Mouse (Mus musculus) embryonic facial prominence, embryonic 12.5 days (tissue): ENCODE measurements around the gene 1700021F07Rik. TPM values are rescaled to one million over a fixed set of nuclear protein-coding genes. Genes with fewer than 3 reads are reported as not detected.

ENCODE experiments used
- ATAC-seq: fragments of 200-750 bp; cut with Nextera tagmentation; 2 replicates; pipeline ENCODE4 v1.8.0; 2017; ENCODE audit not compliant: insufficient number of reproducible peaks, insufficient read depth, low FRiP score, low TSS enrichment
- H3K27ac ChIP-seq: fragments of 300-500 bp; sonication (generic); 2 replicates; pipeline ENCODE4 v1.5.1; 2016; ENCODE audit warnings: mild to moderate bottlenecking
- H3K27me3 ChIP-seq: fragments of 300-500 bp; sonication (generic); 2 replicates; pipeline ENCODE4 v1.6.1; 2016; ENCODE audit warnings: mild to moderate bottlenecking, moderate library complexity
- H3K36me3 ChIP-seq: fragments of 300-500 bp; sonication (generic); 2 replicates; pipeline ENCODE4 v1.6.1; 2016; ENCODE audit warnings: mild to moderate bottlenecking
- H3K4me1 ChIP-seq: fragments of 300-500 bp; sonication (generic); 2 replicates; pipeline ENCODE4 v1.6.1; 2016
- H3K4me2 ChIP-seq: fragments of 300-500 bp; sonication (generic); replicated peaks from 2 replicates; pipeline ENCODE4 v1.6.1; 2016; ENCODE audit warnings: mild to moderate bottlenecking, moderate library complexity
- H3K4me3 ChIP-seq: fragments of 300-500 bp; sonication (generic); 2 replicates; pipeline ENCODE4 v1.5.1; 2016; ENCODE audit warnings: mild to moderate bottlenecking
- H3K9ac ChIP-seq: fragments of 300-500 bp; sonication (generic); 2 replicates; pipeline ENCODE4 v1.6.1; 2016; ENCODE audit warnings: mild to moderate bottlenecking, moderate library complexity
- H3K9me3 ChIP-seq: fragments of 300-500 bp; sonication (generic); 2 replicates; pipeline ENCODE4 v1.6.1; 2016; ENCODE audit warnings: mild to moderate bottlenecking, moderate library complexity
- WGBS: fragments of 180-500 bp; shearing (Covaris S2); methylation state at CpG from one replicate; pipeline ENCODE4 v1.1.7; 2016; 5-methylcytosine and 5-hydroxymethylcytosine counted together
- polyA plus RNA-seq: library from polyadenylated mRNA; unstranded; fragments of >200 nt; fragmentation: Nextera tagmentation; extraction: Ambion mirVana; gene quantifications from 2 replicates; pipeline ENCODE4 v1.2.1, GENCODE M21; 2016

The 1700021F07Rik gene
- polyA plus RNA-seq: not detected in 2 replicates

- no peaks in the 10 kb centered on the region for H3K27me3 ChIP-seq
- no peaks in the 10 kb centered on the region; the same call in 1 of the 2 replicates for H3K4me1 ChIP-seq
- H3K4me3 ChIP-seq: no peak within 1 kb of the TSS
- H3K36me3 ChIP-seq: no peaks in the 10 kb centered on the region
- no peaks in the 10 kb centered on the region for H3K9me3 ChIP-seq
- no peak within 1 kb of the TSS for H3K27ac ChIP-seq
- H3K4me2 ChIP-seq: no peak within 1 kb of the TSS
- WGBS: 93% methylated on average over 18 of the region's 18 CpGs
- ATAC-seq: no peak
- no peak within 1 kb of the TSS for H3K9ac ChIP-seq
Observed at GRCm38 (mm10) chr2:173522376-173522775, at the start of gene 1700021F07Rik. Gene 1700021F07Rik (plus strand): TSS chr2:173522586.

DNA sequence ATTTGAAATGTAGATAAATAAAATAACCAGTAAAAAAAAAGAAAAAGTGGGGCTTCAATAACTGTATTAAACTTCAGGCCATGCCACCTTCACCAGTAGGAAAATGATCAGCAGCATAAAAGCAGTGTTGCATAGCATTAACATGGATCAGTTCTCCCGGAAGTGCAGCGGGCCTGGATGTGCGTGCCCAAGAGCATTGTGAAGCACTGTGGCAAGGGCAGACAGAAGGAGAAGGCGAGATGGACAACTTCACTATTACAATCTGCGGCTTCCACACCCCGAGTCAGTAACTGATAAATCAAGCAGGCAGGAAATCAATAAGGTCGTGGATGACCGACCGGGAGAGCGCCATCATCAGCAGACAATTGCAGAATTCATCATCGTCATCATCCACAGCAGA, 49.2 kb upstream of the 1700021F07Rik start:
- ATAC-seq: no peak
- H3K4me3 ChIP-seq: no peak overlapping the region
- H3K4me2 ChIP-seq: no peak overlapping the region
- H3K9me3 ChIP-seq: no peaks in the 10 kb centered on the region
- WGBS: 70% methylated on average over 11 of the region's 11 CpGs
- H3K9ac ChIP-seq: no peak overlapping the region
- no peak overlapping the region for H3K27ac ChIP-seq
- no peaks in the 10 kb centered on the region for H3K4me1 ChIP-seq
- H3K27me3 ChIP-seq: no peaks in the 10 kb centered on the region
- no peaks in the 10 kb centered on the region for H3K36me3 ChIP-seq

DNA sequence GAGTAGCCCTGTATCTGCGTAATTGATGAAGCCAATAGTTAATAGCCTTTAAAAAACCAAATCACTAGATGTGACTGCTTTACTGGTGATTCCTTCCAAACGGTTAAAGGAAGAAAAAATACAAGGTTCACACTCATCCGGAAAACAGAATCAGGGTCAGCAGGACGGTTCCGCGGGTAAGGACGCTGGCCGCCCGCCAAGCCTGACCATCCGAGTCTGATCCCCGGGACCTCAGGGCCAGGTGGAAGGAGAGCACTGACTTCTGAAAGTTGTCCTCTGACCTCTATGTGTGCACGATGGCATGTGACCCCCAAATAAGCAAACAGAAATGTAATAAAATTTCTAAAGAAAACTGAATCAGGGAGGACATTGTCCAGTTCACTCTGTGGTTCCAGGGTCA, 43.3 kb upstream of the 1700021F07Rik start:
- no peaks in the 10 kb centered on the region for H3K4me1 ChIP-seq
- H3K9me3 ChIP-seq: no peaks in the 10 kb centered on the region
- H3K4me3 ChIP-seq: no peak overlapping the region
- H3K9ac ChIP-seq: no peak overlapping the region
- H3K27ac ChIP-seq: no peak overlapping the region
- ATAC-seq: no peak
- WGBS: 89% methylated on average over 12 of the region's 12 CpGs
- H3K27me3 ChIP-seq: no peaks in the 10 kb centered on the region
- H3K4me2 ChIP-seq: no peak overlapping the region
- H3K36me3 ChIP-seq: no peaks in the 10 kb centered on the region

- no peak for ATAC-seq
- WGBS: 94% methylated on average over 4 of the region's 4 CpGs
- Histone ChIP-seq H3K4me1 (no peaks in the 10 kb centered on the region), H3K36me3 (no peaks in the 10 kb centered on the region), H3K27me3 (no peaks in the 10 kb centered on the region), H3K4me2 (no peak overlapping the region), H3K4me3 (no peak overlapping the region), H3K9ac (no peak overlapping the region), H3K27ac (no peak overlapping the region), H3K9me3 (no peaks in the 10 kb centered on the region)
Observed at GRCm38 (mm10) chr2:173484486-173484885, 37.9 kb upstream of the 1700021F07Rik start.

- Histone ChIP-seq H3K27me3 (no peaks in the 10 kb centered on the region), H3K9ac (no peak overlapping the region), H3K36me3 (no peaks in the 10 kb centered on the region), H3K9me3 (peaks cover 3% of the 10 kb centered on the region; the same call in 1 of the 2 replicates), H3K27ac (no peak overlapping the region), H3K4me1 (no peaks in the 10 kb centered on the region), H3K4me3 (no peak overlapping the region), H3K4me2 (no peak overlapping the region)
- WGBS: 96% methylated on average over 2 of the region's 2 CpGs
- ATAC-seq: no peak
Observed at GRCm38 (mm10) chr2:173499612-173500011, 22.8 kb upstream of the 1700021F07Rik start.

DNA sequence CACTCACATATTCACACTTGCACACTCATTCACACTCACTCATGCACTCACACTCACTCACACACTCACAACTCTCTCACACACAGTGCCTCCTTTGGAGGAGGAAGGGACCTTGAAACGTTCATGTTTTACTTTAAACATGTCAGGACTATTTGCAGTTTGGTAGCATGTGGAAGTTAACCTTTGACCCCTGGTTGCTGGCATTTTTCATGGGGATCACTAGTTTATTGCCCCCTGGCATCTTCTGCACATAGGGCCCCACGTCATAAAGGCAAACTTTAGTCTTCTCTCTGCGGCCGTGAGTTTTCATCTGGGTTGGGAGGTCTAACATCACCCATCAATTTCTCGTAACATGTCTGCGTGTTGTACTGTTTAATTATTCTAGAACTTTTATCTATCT, 8.4 kb upstream of the 1700021F07Rik start:
- no peak for ATAC-seq
- H3K27ac ChIP-seq: no peak overlapping the region
- no peaks in the 10 kb centered on the region for H3K27me3 ChIP-seq
- WGBS: 83% methylated on average over 6 of the region's 6 CpGs
- no peaks in the 10 kb centered on the region for H3K36me3 ChIP-seq
- 0 out of 2 replicates have a peak, but pooled peaks cover 2% of the 10 kb centered on the region for H3K9me3 ChIP-seq
- no peak overlapping the region; the same call in 1 of the 2 replicates for H3K9ac ChIP-seq
- H3K4me2 ChIP-seq: no peak overlapping the region
- H3K4me1 ChIP-seq: peaks cover 5% of the 10 kb centered on the region; the same call in 1 of the 2 replicates
- H3K4me3 ChIP-seq: no peak overlapping the region

DNA sequence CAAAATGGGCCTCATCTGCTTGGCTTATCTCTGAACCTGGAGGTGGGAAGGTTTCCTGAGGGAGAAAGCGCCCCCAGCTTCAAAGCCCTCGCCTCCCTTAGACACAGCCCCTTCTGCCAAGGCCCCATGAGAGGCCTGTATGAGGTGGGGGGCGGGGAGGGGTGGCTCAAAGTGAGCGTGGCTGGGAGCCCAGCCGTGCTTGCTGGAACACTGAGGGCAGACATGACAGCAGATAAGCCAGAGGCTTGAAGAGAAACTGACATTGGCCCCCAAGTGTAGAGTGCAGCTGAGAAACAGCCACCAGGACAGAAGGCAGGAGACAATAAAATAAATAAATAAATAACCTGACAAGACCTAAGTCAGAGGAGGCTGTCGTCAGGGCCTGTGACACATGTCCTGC, 7.2 kb upstream of the 1700021F07Rik start:
- 66% methylated on average over 6 of the region's 6 CpGs for WGBS
- Histone ChIP-seq H3K9me3 (0 out of 2 replicates have a peak, but pooled peaks cover 2% of the 10 kb centered on the region), H3K4me3 (no peak overlapping the region), H3K4me2 (no peak overlapping the region), H3K27ac (no peak overlapping the region), H3K9ac (no peak overlapping the region), H3K36me3 (no peaks in the 10 kb centered on the region), H3K27me3 (no peaks in the 10 kb centered on the region), H3K4me1 (peaks cover 5% of the 10 kb centered on the region; the same call in 1 of the 2 replicates)
- ATAC-seq: no peak

- 84% methylated on average over 25 of the region's 25 CpGs for WGBS
- H3K27me3 ChIP-seq: no peaks in the 10 kb centered on the region
- ATAC-seq: no peak
- peaks cover 5% of the 10 kb centered on the region; the same call in 1 of the 2 replicates for H3K4me1 ChIP-seq
- no peak overlapping the region for H3K4me3 ChIP-seq
- no peaks in the 10 kb centered on the region for H3K9me3 ChIP-seq
- H3K9ac ChIP-seq: no peak overlapping the region
- no peaks in the 10 kb centered on the region for H3K36me3 ChIP-seq
- H3K27ac ChIP-seq: no peak overlapping the region
- no peak overlapping the region for H3K4me2 ChIP-seq
Observed at GRCm38 (mm10) chr2:173516150-173516855, 6.1 kb upstream of the 1700021F07Rik start.

- Histone ChIP-seq H3K4me3 (no peak overlapping the region), H3K27me3 (no peaks in the 10 kb centered on the region), H3K27ac (no peak overlapping the region), H3K4me2 (no peak overlapping the region), H3K9ac (no peak overlapping the region), H3K36me3 (no peaks in the 10 kb centered on the region), H3K4me1 (peaks cover 16% of the 10 kb centered on the region), H3K9me3 (no peaks in the 10 kb centered on the region)
- 79% methylated on average over 3 of the region's 3 CpGs for WGBS
- no peak for ATAC-seq
Observed at GRCm38 (mm10) chr2:173528493-173528892, 6.1 kb downstream of the 1700021F07Rik start.

- WGBS: 43% methylated on average over 15 of the region's 15 CpGs
Observed at GRCm38 (mm10) chr2:173532711-173533462, 10.5 kb downstream of the 1700021F07Rik start.

DNA sequence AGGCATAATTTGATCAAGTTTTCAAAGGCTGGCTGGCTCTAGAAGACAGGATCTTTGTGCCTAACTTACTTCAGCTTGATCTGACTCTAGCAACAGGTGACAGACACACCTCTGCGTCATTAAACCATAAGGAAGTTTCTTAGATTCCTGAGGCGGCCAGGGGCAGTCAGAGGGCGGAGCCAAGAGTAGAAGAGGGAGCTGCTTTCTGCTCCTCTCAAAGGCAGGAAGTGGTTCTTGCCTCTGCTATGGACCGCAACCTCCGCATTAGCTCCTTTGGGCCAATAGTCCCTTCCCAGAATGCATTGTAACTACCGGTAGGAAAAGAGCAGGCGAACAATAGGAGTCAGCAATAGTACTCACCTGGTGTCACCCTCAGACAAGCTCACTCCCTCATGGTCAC, 12.2 kb downstream of the 1700021F07Rik start:
- H3K9ac ChIP-seq: no peak overlapping the region
- peaks cover 25% of the 10 kb centered on the region for H3K4me1 ChIP-seq
- H3K27ac ChIP-seq: no peak overlapping the region
- no peak overlapping the region for H3K4me2 ChIP-seq
- H3K36me3 ChIP-seq: no peaks in the 10 kb centered on the region
- no peak overlapping the region for H3K4me3 ChIP-seq
- 69% methylated on average over 7 of the region's 7 CpGs for WGBS
- no peak for ATAC-seq
- H3K9me3 ChIP-seq: no peaks in the 10 kb centered on the region
- H3K27me3 ChIP-seq: no peaks in the 10 kb centered on the region

More at GRCm38 (mm10) chr2:173532711-173533462, 10.5 kb downstream of the 1700021F07Rik start:
- H3K4me3 ChIP-seq: no peak overlapping the region
- no peaks in the 10 kb centered on the region for H3K36me3 ChIP-seq
- no peak overlapping the region for H3K9ac ChIP-seq
- peaks cover 23% of the 10 kb centered on the region for H3K4me1 ChIP-seq
- no peaks in the 10 kb centered on the region for H3K27me3 ChIP-seq
- peak overlapping the region; percentile 20 for H3K27ac ChIP-seq
- no peak overlapping the region for H3K4me2 ChIP-seq
- no peaks in the 10 kb centered on the region for H3K9me3 ChIP-seq
- ATAC-seq: no peak

DNA sequence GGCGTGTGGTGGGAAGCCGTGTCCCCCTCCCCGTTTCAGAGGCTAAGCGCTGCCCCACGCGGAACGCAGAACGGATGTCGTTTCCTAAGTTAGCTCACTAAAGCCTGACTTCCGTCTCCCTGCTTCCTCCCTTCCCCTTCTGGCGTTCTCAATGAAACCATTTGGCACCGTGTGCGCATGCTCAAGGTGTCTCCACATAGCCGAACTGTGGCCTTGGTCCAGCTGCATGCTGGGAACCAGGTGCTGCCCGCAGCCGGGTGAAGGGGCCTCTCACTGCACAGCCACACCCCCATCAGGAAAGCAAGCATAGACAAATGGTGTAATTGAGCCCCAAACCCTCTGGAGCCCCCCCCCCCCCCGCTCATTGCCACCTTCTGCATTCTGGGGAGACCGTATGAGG, 13.0 kb downstream of the 1700021F07Rik start:
- 87% methylated on average over 18 of the region's 18 CpGs for WGBS
- Histone ChIP-seq H3K9ac (no peak overlapping the region), H3K4me3 (no peak overlapping the region), H3K36me3 (no peaks in the 10 kb centered on the region), H3K9me3 (no peaks in the 10 kb centered on the region), H3K4me1 (peaks cover 32% of the 10 kb centered on the region), H3K4me2 (no peak overlapping the region), H3K27ac (no peak overlapping the region), H3K27me3 (no peaks in the 10 kb centered on the region)
- ATAC-seq: no peak
